Mouse (Mus musculus): ENCODE measurements around the gene Gcdh. TPM values are rescaled to one million over a fixed set of nuclear protein-coding genes. Genes with fewer than 3 reads are reported as not detected.

Gcdh gene
- total and polyA plus RNA-seq, 3 experiments = 26.6 to 69.8 (median 35.2) TPM

DNA sequence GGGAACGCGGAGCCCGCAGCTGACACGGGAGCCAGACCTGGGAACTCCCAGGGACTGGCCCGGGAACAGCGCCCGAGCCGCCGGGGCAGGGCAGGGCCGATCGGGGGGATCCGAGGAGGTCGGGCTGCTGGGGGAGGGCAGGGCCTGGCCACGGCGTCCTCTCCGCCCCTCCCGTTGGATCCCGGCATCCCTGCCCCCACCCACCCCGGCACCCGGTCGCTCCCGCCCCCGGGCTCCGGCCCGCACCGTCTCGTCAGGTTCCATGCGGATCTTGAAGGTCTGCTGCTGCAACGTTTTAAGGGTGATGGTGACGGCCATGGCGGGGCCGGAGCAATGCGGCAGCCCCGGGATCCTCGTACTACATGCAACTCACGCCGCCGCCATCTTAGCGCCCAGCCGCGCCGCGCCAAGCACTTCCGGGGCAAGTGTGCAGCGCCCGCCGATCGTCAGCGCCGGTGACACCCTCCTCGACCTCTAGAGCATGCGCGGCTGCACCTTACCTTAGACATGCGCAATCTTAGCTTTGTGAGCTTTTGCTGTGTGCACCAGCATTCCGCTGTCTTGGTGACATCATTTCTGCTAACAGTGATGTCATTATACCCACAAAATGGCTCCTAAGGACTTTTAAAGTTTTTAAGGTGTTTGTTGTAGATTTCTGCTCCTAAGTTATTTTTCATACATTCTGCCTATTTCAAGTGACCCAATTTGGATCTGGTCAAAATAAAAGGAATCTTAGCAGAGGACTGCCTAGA is 53.3 kb downstream of the Gcdh start, which contains the start of gene Rad23a:
Gene Rad23a (minus strand): TSS at position 418 of the 752 bp plus-strand sequence.
- H3K4me3 ChIP-seq (ENCODE audit: low read depth, low read length) = peak within 1 kb of the TSS; percentile 88
- peaks cover 87% of the 10 kb centered on the region for H3K36me3 ChIP-seq (replicated peaks)
- TF ChIP-seq GATA2 (IDR thresholded peaks at IDR 0.05; ENCODE audit: borderline replicate concordance, low read depth, low read length) = no peak
- TF ChIP-seq POLR2AphosphoS5 (IDR thresholded peaks at IDR 0.05; ENCODE audit: insufficient replicate concordance, low read depth, low read length) = peak; percentile 82; the same call in 1 of the 2 replicates
- TF ChIP-seq GATA1 (IDR thresholded peaks at IDR 0.05; ENCODE audit: borderline replicate concordance, low read length) = no peak
- no peak for TF ChIP-seq CTCF (IDR thresholded peaks at IDR 0.05; ENCODE audit: low read depth, low read length)
- no peak for TF ChIP-seq TAL1 (conservative IDR thresholded peaks at IDR 0.05; ENCODE audit: low read depth, low read length)
- DNase-seq (ENCODE audit: low spot score) (peak; percentile 88), ATAC-seq (ENCODE audit: extremely low read depth, insufficient number of reproducible peaks, low FRiP score, poor library complexity, severe bottlenecking) (peak; percentile 83)
- H3K9me3 ChIP-seq (replicated peaks) = no peaks in the 10 kb centered on the region
- H3K4me1 ChIP-seq (ENCODE audit: insufficient read depth, low read depth, low read length) = peaks cover 82% of the 10 kb centered on the region
- H3K27me3 ChIP-seq (ENCODE audit: insufficient read depth, low read length) = no peaks in the 10 kb centered on the region

DNA sequence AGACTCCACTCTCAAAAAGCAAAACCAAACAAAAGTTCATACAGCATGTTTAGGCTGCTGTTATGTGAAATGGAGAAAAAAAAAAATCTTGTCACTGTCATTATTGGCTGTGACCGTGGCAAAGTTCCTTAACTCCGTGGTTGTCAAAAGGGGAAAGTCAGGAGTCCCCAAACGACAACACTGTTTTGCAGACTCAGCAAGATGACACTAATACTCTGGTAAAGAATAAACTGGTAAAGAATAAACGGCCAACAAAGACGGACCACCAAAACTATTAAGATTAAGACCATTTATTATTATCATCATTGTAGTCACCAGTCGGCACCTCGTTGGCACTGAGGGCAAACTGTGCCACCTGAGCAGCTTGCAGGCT is 53.9 kb downstream of the Gcdh start:
- TF ChIP-seq GATA2 (IDR thresholded peaks at IDR 0.05; ENCODE audit: borderline replicate concordance, low read depth, low read length) (no peak), GATA1 (IDR thresholded peaks at IDR 0.05; ENCODE audit: borderline replicate concordance, low read length) (no peak), CTCF (IDR thresholded peaks at IDR 0.05; ENCODE audit: low read depth, low read length) (no peak), TAL1 (conservative IDR thresholded peaks at IDR 0.05; ENCODE audit: low read depth, low read length) (no peak), POLR2AphosphoS5 (IDR thresholded peaks at IDR 0.05; ENCODE audit: insufficient replicate concordance, low read depth, low read length) (no peak)
- no peak for DNase-seq (ENCODE audit: low spot score)
- H3K36me3 ChIP-seq (replicated peaks) = peaks cover 86% of the 10 kb centered on the region
- no peaks in the 10 kb centered on the region for H3K27me3 ChIP-seq (ENCODE audit: insufficient read depth, low read length)
- ATAC-seq (ENCODE audit: extremely low read depth, insufficient number of reproducible peaks, low FRiP score, poor library complexity, severe bottlenecking) = no peak
- H3K4me3 ChIP-seq (ENCODE audit: low read depth, low read length) = peak overlapping the region; percentile 88
- H3K4me1 ChIP-seq (ENCODE audit: insufficient read depth, low read depth, low read length) = peaks cover 83% of the 10 kb centered on the region
- H3K9me3 ChIP-seq (replicated peaks) = no peaks in the 10 kb centered on the region

DNA sequence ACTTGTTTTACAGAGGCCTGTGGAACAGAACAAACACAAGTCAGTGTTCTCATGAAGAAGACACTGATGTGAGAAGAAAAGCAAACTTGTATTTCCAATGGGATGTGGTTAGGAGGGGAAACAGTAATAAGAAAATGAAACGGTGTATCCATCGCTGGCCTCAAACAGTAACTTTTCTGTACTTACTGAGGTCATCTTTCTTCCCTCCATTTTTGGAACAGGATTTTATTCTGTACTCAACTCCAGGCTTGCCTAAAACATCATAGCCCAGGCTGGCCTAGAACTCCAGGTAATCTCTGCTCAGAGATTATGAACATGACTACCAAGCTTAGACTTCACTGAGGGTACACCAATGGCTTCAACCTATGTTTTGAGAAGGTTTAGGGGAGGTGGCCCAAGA is 54.3 kb downstream of the Gcdh start:
- Histone ChIP-seq H3K4me3 (ENCODE audit: low read depth, low read length) (peak overlapping the region; percentile 88), H3K27me3 (ENCODE audit: insufficient read depth, low read length) (no peaks in the 10 kb centered on the region), H3K36me3 (replicated peaks) (peaks cover 86% of the 10 kb centered on the region), H3K9me3 (replicated peaks) (no peaks in the 10 kb centered on the region), H3K4me1 (ENCODE audit: insufficient read depth, low read depth, low read length) (peaks cover 83% of the 10 kb centered on the region)
- no peak for DNase-seq (ENCODE audit: low spot score)
- ATAC-seq (ENCODE audit: extremely low read depth, insufficient number of reproducible peaks, low FRiP score, poor library complexity, severe bottlenecking) = no peak
- no peak for TF ChIP-seq GATA2 (IDR thresholded peaks at IDR 0.05; ENCODE audit: borderline replicate concordance, low read depth, low read length)
- no peak for TF ChIP-seq TAL1 (conservative IDR thresholded peaks at IDR 0.05; ENCODE audit: low read depth, low read length)
- no peak for TF ChIP-seq GATA1 (IDR thresholded peaks at IDR 0.05; ENCODE audit: borderline replicate concordance, low read length)
- no peak; the same call in 1 of the 2 replicates for TF ChIP-seq POLR2AphosphoS5 (IDR thresholded peaks at IDR 0.05; ENCODE audit: insufficient replicate concordance, low read depth, low read length)
- TF ChIP-seq CTCF (IDR thresholded peaks at IDR 0.05; ENCODE audit: low read depth, low read length) = no peak

DNA sequence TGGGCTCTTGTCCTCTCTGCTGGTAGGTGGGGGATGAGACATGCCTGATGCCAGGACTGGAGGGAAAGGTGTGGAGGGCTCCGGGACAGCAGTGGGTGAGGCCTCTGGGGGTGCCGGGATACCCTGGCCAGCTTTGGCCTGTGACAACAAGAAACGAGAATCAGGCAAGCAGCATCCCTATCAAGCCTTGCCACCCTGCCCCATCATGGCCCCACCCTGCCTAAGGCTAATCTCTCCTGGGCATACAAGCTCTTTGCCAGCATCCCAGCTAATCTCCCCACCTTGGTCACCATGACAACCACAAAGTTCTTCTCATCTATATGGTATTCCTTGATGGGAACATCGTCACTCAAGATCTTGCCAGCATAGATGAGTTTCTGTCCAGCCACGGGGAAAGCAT is 55.2 kb downstream of the Gcdh start:
- DNase-seq (ENCODE audit: low spot score) (no peak), ATAC-seq (ENCODE audit: extremely low read depth, insufficient number of reproducible peaks, low FRiP score, poor library complexity, severe bottlenecking) (no peak)
- H3K27me3 ChIP-seq (ENCODE audit: insufficient read depth, low read length) = no peaks in the 10 kb centered on the region
- no peaks in the 10 kb centered on the region for H3K9me3 ChIP-seq (replicated peaks)
- peaks cover 83% of the 10 kb centered on the region for H3K4me1 ChIP-seq (ENCODE audit: insufficient read depth, low read depth, low read length)
- TF ChIP-seq POLR2AphosphoS5 (IDR thresholded peaks at IDR 0.05; ENCODE audit: insufficient replicate concordance, low read depth, low read length) (no peak), GATA2 (IDR thresholded peaks at IDR 0.05; ENCODE audit: borderline replicate concordance, low read depth, low read length) (no peak), TAL1 (conservative IDR thresholded peaks at IDR 0.05; ENCODE audit: low read depth, low read length) (no peak), CTCF (IDR thresholded peaks at IDR 0.05; ENCODE audit: low read depth, low read length) (no peak), GATA1 (IDR thresholded peaks at IDR 0.05; ENCODE audit: borderline replicate concordance, low read length) (no peak)
- no peak overlapping the region; the same call in 1 of the 2 replicates for H3K4me3 ChIP-seq (ENCODE audit: low read depth, low read length)
- H3K36me3 ChIP-seq (replicated peaks) = peaks cover 86% of the 10 kb centered on the region

DNA sequence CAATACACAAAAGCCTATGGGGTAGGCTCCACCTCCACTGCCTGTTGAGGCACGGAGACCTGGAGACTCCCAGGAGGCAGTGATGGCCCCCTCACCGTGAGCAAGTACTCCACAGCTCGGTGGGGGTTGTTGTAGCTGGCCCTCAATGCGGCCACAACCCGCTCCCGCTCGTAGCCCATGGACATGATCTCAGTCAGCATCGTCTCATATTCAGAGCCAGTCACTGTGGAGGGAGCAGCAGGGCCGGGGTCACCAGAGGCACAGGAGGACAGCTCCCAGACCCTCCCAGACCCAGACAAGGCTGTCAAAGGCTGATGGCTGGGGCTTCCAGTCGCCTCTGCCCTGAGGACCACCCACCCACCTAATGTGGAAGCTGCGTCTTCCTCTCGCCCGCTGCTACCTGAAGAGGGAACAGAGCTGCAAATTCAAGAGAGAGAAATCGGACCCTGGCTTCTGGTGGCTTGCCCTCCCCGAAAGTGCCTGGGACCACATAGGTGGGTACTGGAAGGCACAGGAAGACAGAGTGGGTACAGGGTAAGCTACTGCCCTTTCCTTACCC is 55.7 kb downstream of the Gcdh start:
- ATAC-seq (ENCODE audit: extremely low read depth, insufficient number of reproducible peaks, low FRiP score, poor library complexity, severe bottlenecking) = no peak
- peaks cover 85% of the 10 kb centered on the region for H3K36me3 ChIP-seq (replicated peaks)
- H3K4me1 ChIP-seq (ENCODE audit: insufficient read depth, low read depth, low read length) = peaks cover 83% of the 10 kb centered on the region
- TF ChIP-seq GATA1 (IDR thresholded peaks at IDR 0.05; ENCODE audit: borderline replicate concordance, low read length) (no peak), TAL1 (conservative IDR thresholded peaks at IDR 0.05; ENCODE audit: low read depth, low read length) (no peak), GATA2 (IDR thresholded peaks at IDR 0.05; ENCODE audit: borderline replicate concordance, low read depth, low read length) (no peak), POLR2AphosphoS5 (IDR thresholded peaks at IDR 0.05; ENCODE audit: insufficient replicate concordance, low read depth, low read length) (no peak), CTCF (IDR thresholded peaks at IDR 0.05; ENCODE audit: low read depth, low read length) (no peak)
- no peak overlapping the region; the same call in 1 of the 2 replicates for H3K4me3 ChIP-seq (ENCODE audit: low read depth, low read length)
- H3K27me3 ChIP-seq (ENCODE audit: insufficient read depth, low read length) = no peaks in the 10 kb centered on the region
- no peak for DNase-seq (ENCODE audit: low spot score)
- no peaks in the 10 kb centered on the region for H3K9me3 ChIP-seq (replicated peaks)
